Mouse (Mus musculus) lung, embryonic 14.5 days (tissue): ENCODE data around the gene Galnt6. TPM values are rescaled to one million over a fixed set of nuclear protein-coding genes. Genes with fewer than 3 reads are reported as not detected.

Experiments used
- ATAC-seq: fragments of 200-750 bp; cut with Nextera tagmentation; 2 replicates; pipeline ENCODE4 v1.8.0; 2017; ENCODE audit warnings: mild to moderate bottlenecking, moderate TSS enrichment, moderate library complexity; ENCODE audit not compliant: insufficient read depth
- DNase-seq: peaks from one replicate; pipeline ENCODE4 v3.0.0-alpha.2; 2015
- H3K27ac ChIP-seq: fragments of 300-500 bp; sonication (generic); 2 replicates; pipeline ENCODE4 v1.5.1; 2014; ENCODE audit warnings: low read depth, mild to moderate bottlenecking, moderate library complexity
- H3K27me3 ChIP-seq: fragments of 300-500 bp; sonication (generic); 2 replicates; pipeline ENCODE4 v1.6.1; 2014; ENCODE audit warnings: low read length, control low read depth; ENCODE audit not compliant: insufficient read depth
- H3K36me3 ChIP-seq: fragments of 300-500 bp; sonication (generic); 2 replicates; pipeline ENCODE4 v1.6.1; 2014; ENCODE audit warnings: control low read depth; ENCODE audit not compliant: insufficient read depth
- H3K4me1 ChIP-seq: fragments of 300-500 bp; sonication (generic); 2 replicates; pipeline ENCODE4 v1.6.1; 2014; ENCODE audit warnings: antibody characterized with exemption, control low read depth; ENCODE audit not compliant: insufficient read depth
- H3K4me2 ChIP-seq: fragments of 300-500 bp; sonication (generic); 2 replicates; pipeline ENCODE4 v1.6.1; 2014; ENCODE audit warnings: mild to moderate bottlenecking
- H3K4me3 ChIP-seq: fragments of 300-500 bp; sonication (generic); 2 replicates; pipeline ENCODE4 v1.5.1; 2014; ENCODE audit warnings: low read depth, low read length
- H3K9ac ChIP-seq: fragments of 300-500 bp; sonication (generic); 2 replicates; pipeline ENCODE4 v1.6.1; 2014
- H3K9me3 ChIP-seq: fragments of 300-500 bp; sonication (generic); 2 replicates; pipeline ENCODE4 v1.6.1; 2016; ENCODE audit warnings: low read depth, low read length, control low read depth
- CTCF ChIP-seq: IDR thresholded peaks from 2 replicates; pipeline ENCODE4 v1.5.1; 2016; ENCODE audit warnings: antibody characterized with exemption, low read depth
- WGBS: fragments of 180-500 bp; shearing (Covaris S2); extraction: QIAGEN DNeasy Blood & Tissue Kit; methylation state at CpG from one replicate; pipeline ENCODE4 v1.1.7; 2014; 5-methylcytosine and 5-hydroxymethylcytosine counted together
- polyA plus RNA-seq: library from polyadenylated mRNA; unstranded; fragments of >200 nt; fragmentation: Nextera tagmentation; extraction: Ambion mirVana; gene quantifications from 2 replicates; pipeline ENCODE4 v1.2.1, GENCODE M21; 2014

Gene Galnt6
- polyA plus RNA-seq, 1 experiment from 2014 or later: 0.25 TPM

GRCm38 (mm10) chr15:100720066-100720465 lies 9.1 kb downstream of the Galnt6 start:
- Histone ChIP-seq H3K9me3 (no peaks in the 10 kb centered on the region), H3K4me3 (no peak overlapping the region), H3K36me3 (no peaks in the 10 kb centered on the region), H3K27me3 (no peaks in the 10 kb centered on the region; the same call in 1 of the 2 replicates), H3K4me1 (no peaks in the 10 kb centered on the region), H3K4me2 (no peak overlapping the region), H3K27ac (no peak overlapping the region), H3K9ac (no peak overlapping the region)
- no peak for TF ChIP-seq CTCF
- 66% methylated on average over 10 of the region's 10 CpGs for WGBS
- ATAC-seq: no peak
- DNase-seq: no peak

GRCm38 (mm10) chr15:100719217-100719616 lies 10.0 kb downstream of the Galnt6 start:
- Histone ChIP-seq H3K27ac (no peak overlapping the region), H3K36me3 (no peaks in the 10 kb centered on the region), H3K9ac (no peak overlapping the region), H3K4me3 (no peak overlapping the region), H3K4me1 (no peaks in the 10 kb centered on the region), H3K27me3 (no peaks in the 10 kb centered on the region; the same call in 1 of the 2 replicates), H3K4me2 (no peak overlapping the region), H3K9me3 (no peaks in the 10 kb centered on the region)
- no peak for DNase-seq
- TF ChIP-seq CTCF: no peak
- no peak for ATAC-seq
- 89% methylated on average over 5 of the region's 5 CpGs for WGBS

GRCm38 (mm10) chr15:100718572-100718971 lies 10.6 kb downstream of the Galnt6 start:
- no peaks in the 10 kb centered on the region for H3K27me3 ChIP-seq
- no peaks in the 10 kb centered on the region for H3K9me3 ChIP-seq
- DNase-seq (no peak), ATAC-seq (no peak)
- no peaks in the 10 kb centered on the region for H3K36me3 ChIP-seq
- no peak overlapping the region for H3K4me2 ChIP-seq
- no peak overlapping the region for H3K4me3 ChIP-seq
- 76% methylated on average over 11 of the region's 11 CpGs for WGBS
- no peak overlapping the region for H3K27ac ChIP-seq
- peak; percentile 34 for TF ChIP-seq CTCF
- no peaks in the 10 kb centered on the region for H3K4me1 ChIP-seq
- no peak overlapping the region for H3K9ac ChIP-seq

- H3K9ac ChIP-seq: no peak overlapping the region
- no peak for TF ChIP-seq CTCF
- ATAC-seq (no peak), DNase-seq (no peak)
- no peak overlapping the region for H3K27ac ChIP-seq
- H3K4me3 ChIP-seq: no peak overlapping the region
- 64% methylated on average over 6 of the region's 6 CpGs for WGBS
- no peaks in the 10 kb centered on the region for H3K4me1 ChIP-seq
- H3K27me3 ChIP-seq: no peaks in the 10 kb centered on the region
- H3K36me3 ChIP-seq: no peaks in the 10 kb centered on the region
- H3K4me2 ChIP-seq: no peak overlapping the region
- H3K9me3 ChIP-seq: no peaks in the 10 kb centered on the region
Observed at GRCm38 (mm10) chr15:100717933-100718332, 11.2 kb downstream of the Galnt6 start.

GRCm38 (mm10) chr15:100715399-100715993 lies 13.7 kb downstream of the Galnt6 start:
- H3K4me2 ChIP-seq: no peak overlapping the region
- H3K27ac ChIP-seq: no peak overlapping the region
- H3K36me3 ChIP-seq: no peaks in the 10 kb centered on the region
- no peak for ATAC-seq
- DNase-seq: no peak
- H3K4me1 ChIP-seq: no peaks in the 10 kb centered on the region
- 68% methylated on average over 9 of the region's 9 CpGs for WGBS
- no peak overlapping the region for H3K4me3 ChIP-seq
- no peaks in the 10 kb centered on the region for H3K9me3 ChIP-seq
- H3K9ac ChIP-seq: no peak overlapping the region
- no peak for TF ChIP-seq CTCF
- no peaks in the 10 kb centered on the region for H3K27me3 ChIP-seq

- ATAC-seq (no peak), DNase-seq (no peak)
- Histone ChIP-seq H3K27me3 (no peaks in the 10 kb centered on the region), H3K27ac (no peak overlapping the region), H3K4me2 (no peak overlapping the region), H3K4me1 (no peaks in the 10 kb centered on the region), H3K4me3 (no peak overlapping the region), H3K36me3 (no peaks in the 10 kb centered on the region), H3K9me3 (no peaks in the 10 kb centered on the region), H3K9ac (no peak overlapping the region)
- no peak for TF ChIP-seq CTCF
- WGBS: 84% methylated on average over 8 of the region's 8 CpGs
Observed at GRCm38 (mm10) chr15:100714470-100714869, 14.7 kb downstream of the Galnt6 start.

- ATAC-seq (no peak), DNase-seq (no peak)
- Histone ChIP-seq H3K4me2 (no peak overlapping the region), H3K4me3 (no peak overlapping the region), H3K9ac (no peak overlapping the region), H3K9me3 (no peaks in the 10 kb centered on the region), H3K27me3 (no peaks in the 10 kb centered on the region), H3K27ac (no peak overlapping the region), H3K4me1 (no peaks in the 10 kb centered on the region), H3K36me3 (no peaks in the 10 kb centered on the region)
- 44% methylated on average over 6 of the region's 6 CpGs for WGBS
- no peak for TF ChIP-seq CTCF
Observed at GRCm38 (mm10) chr15:100710838-100711237, 18.3 kb downstream of the Galnt6 start.
